Mouse (Mus musculus): ENCODE results near the gene Slamf8.

Slamf8 gene

GRCm38 (mm10) chr1:172532551-172532950 lies 57.8 kb downstream of the Slamf8 start:
- DNase-seq (ENCODE audit: extremely low read depth, low read depth) = no peak
